Mouse (Mus musculus): Measurements from ENCODE around the gene Sgk2.

- TF ChIP-seq CTCF (IDR thresholded peaks at IDR 0.05; ENCODE audit: low read depth) (no peak), EP300 (IDR thresholded peaks at IDR 0.05; ENCODE audit: low read depth) (no peak)
Measured at GRCm38 (mm10) chr2:163031289-163031688, 44.2 kb downstream of the Sgk2 start.
